Mouse (Mus musculus) lung, postnatal 0 days (tissue): ENCODE results near the gene Stat3. TPM values are rescaled to one million over a fixed set of nuclear protein-coding genes. Genes with fewer than 3 reads are reported as not detected.

Source experiments
- ATAC-seq: fragments of 200-750 bp; cut with Nextera tagmentation; 2 replicates; pipeline ENCODE4 v1.8.0; 2017; ENCODE audit warnings: moderate library complexity
- DNase-seq: peaks from one replicate; pipeline ENCODE4 v3.0.0-alpha.2; 2016; ENCODE audit warnings: low spot score
- H3K27ac ChIP-seq: fragments of 300-500 bp; sonication (generic); 2 replicates; pipeline ENCODE4 v1.5.1; 2014; ENCODE audit warnings: antibody characterized with exemption, mild to moderate bottlenecking, low read length, mixed read lengths
- H3K27me3 ChIP-seq: fragments of 300-500 bp; sonication (generic); replicated peaks from 2 replicates; pipeline ENCODE4 v1.6.1; 2014; ENCODE audit warnings: low read length, mixed read lengths; ENCODE audit not compliant: insufficient read depth
- H3K36me3 ChIP-seq: fragments of 300-500 bp; sonication (generic); 2 replicates; pipeline ENCODE4 v1.6.1; 2014; ENCODE audit warnings: low read length, mixed read lengths; ENCODE audit not compliant: insufficient read depth
- H3K4me1 ChIP-seq: fragments of 300-500 bp; sonication (generic); 2 replicates; pipeline ENCODE4 v1.6.1; 2014; ENCODE audit warnings: antibody characterized with exemption, low read depth, low read length, mixed read lengths; ENCODE audit not compliant: insufficient read depth
- H3K4me2 ChIP-seq: fragments of 300-500 bp; sonication (generic); replicated peaks from 2 replicates; pipeline ENCODE4 v1.6.1; 2014; ENCODE audit warnings: low read depth, mild to moderate bottlenecking, low read length, moderate library complexity, mixed read lengths
- H3K4me3 ChIP-seq: fragments of 300-500 bp; sonication (generic); 2 replicates; pipeline ENCODE4 v1.5.1; 2014; ENCODE audit warnings: low read depth, low read length
- H3K9ac ChIP-seq: fragments of 300-500 bp; sonication (generic); replicated peaks from 2 replicates; pipeline ENCODE4 v1.6.1; 2014; ENCODE audit warnings: low read depth, mild to moderate bottlenecking
- H3K9me3 ChIP-seq: fragments of 300-500 bp; sonication (generic); 2 replicates; pipeline ENCODE4 v1.6.1; 2016; ENCODE audit warnings: low read length, mixed read lengths
- CTCF ChIP-seq: IDR thresholded peaks from 2 replicates; pipeline ENCODE4 v1.5.1; 2016; ENCODE audit warnings: antibody characterized with exemption, mild to moderate bottlenecking
- EP300 ChIP-seq: IDR thresholded peaks from 2 replicates; pipeline ENCODE4 v1.6.1; 2016; ENCODE audit warnings: antibody characterized with exemption, mild to moderate bottlenecking, control low read depth
- WGBS: fragments of 180-500 bp; shearing (Covaris S2); extraction: QIAGEN DNeasy Blood & Tissue Kit; methylation state at CpG from one replicate; pipeline ENCODE4 v1.1.7; 2014; 5-methylcytosine and 5-hydroxymethylcytosine counted together
- polyA plus RNA-seq: library from polyadenylated mRNA; unstranded; fragments of >200 nt; fragmentation: Nextera tagmentation; extraction: Ambion mirVana; gene quantifications from 2 replicates; pipeline ENCODE4 v1.2.1, GENCODE M21; 2015

Gene Stat3
- polyA plus RNA-seq, 1 experiment from 2014 or later = 100 TPM

DNA sequence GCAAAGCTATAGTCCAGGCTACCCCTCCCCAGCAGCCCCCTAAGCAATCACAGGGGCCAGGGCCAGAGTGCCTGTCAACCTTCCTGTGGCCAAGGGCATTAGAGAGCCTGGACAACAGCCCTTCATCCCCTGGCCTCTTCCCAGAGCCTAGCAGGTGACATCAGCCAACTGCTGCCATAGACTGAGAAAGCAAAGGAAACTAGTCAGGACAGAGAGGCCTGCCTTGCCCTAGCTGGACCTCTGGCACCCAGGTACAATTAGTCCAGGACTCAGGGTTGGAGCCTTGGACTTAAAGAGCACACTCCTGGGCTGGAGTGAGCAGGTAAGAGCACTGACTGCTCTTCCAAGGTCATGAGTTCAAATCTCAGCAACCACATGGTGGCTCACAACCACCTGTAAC, 53.9 kb downstream of the Stat3 start:
- Histone ChIP-seq H3K9ac (no peak overlapping the region), H3K9me3 (no peaks in the 10 kb centered on the region), H3K27ac (no peak overlapping the region), H3K4me2 (no peak overlapping the region), H3K4me3 (no peak overlapping the region), H3K4me1 (no peaks in the 10 kb centered on the region), H3K36me3 (peaks cover 33% of the 10 kb centered on the region), H3K27me3 (no peaks in the 10 kb centered on the region)
- no peak for ATAC-seq
- no peak for DNase-seq
- no peak for TF ChIP-seq EP300
- TF ChIP-seq CTCF = no peak

GRCm38 (mm10) chr11:100883640-100884039, 55.7 kb downstream of the Stat3 start:
- H3K36me3 ChIP-seq = peaks cover 16% of the 10 kb centered on the region
- TF ChIP-seq CTCF (no peak), EP300 (no peak)
- DNase-seq (no peak), ATAC-seq (no peak)
- H3K4me1 ChIP-seq = no peaks in the 10 kb centered on the region
- H3K27ac ChIP-seq = no peak overlapping the region
- H3K27me3 ChIP-seq = no peaks in the 10 kb centered on the region
- WGBS = 93% methylated on average over 10 of the region's 10 CpGs
- no peak overlapping the region for H3K4me3 ChIP-seq
- no peak overlapping the region for H3K9ac ChIP-seq
- H3K4me2 ChIP-seq = no peak overlapping the region
- H3K9me3 ChIP-seq = no peaks in the 10 kb centered on the region

GRCm38 (mm10) chr11:100879321-100880078, 59.8 kb downstream of the Stat3 start:
- Histone ChIP-seq H3K4me3 (no peak overlapping the region), H3K4me1 (no peaks in the 10 kb centered on the region), H3K9ac (no peak overlapping the region), H3K4me2 (no peak overlapping the region), H3K27ac (no peak overlapping the region), H3K27me3 (no peaks in the 10 kb centered on the region), H3K36me3 (no peaks in the 10 kb centered on the region; the same call in 1 of the 2 replicates), H3K9me3 (no peaks in the 10 kb centered on the region)
- WGBS = 67% methylated on average over 15 of the region's 15 CpGs
- ATAC-seq = no peak
- no peak for DNase-seq
- TF ChIP-seq CTCF (no peak), EP300 (no peak)

GRCm38 (mm10) chr11:100875761-100876160, 63.6 kb downstream of the Stat3 start:
- no peaks in the 10 kb centered on the region for H3K27me3 ChIP-seq
- H3K4me2 ChIP-seq = no peak overlapping the region
- H3K9ac ChIP-seq = no peak overlapping the region
- no peak overlapping the region for H3K4me3 ChIP-seq
- no peak overlapping the region for H3K27ac ChIP-seq
- TF ChIP-seq EP300 = no peak
- TF ChIP-seq CTCF = no peak
- no peaks in the 10 kb centered on the region for H3K4me1 ChIP-seq
- H3K9me3 ChIP-seq = no peaks in the 10 kb centered on the region
- no peaks in the 10 kb centered on the region; the same call in 1 of the 2 replicates for H3K36me3 ChIP-seq
- no peak for ATAC-seq
- 75% methylated on average over 3 of the region's 3 CpGs for WGBS
- no peak for DNase-seq

- no peak for ATAC-seq
- WGBS = 60% methylated on average over 8 of the region's 8 CpGs
Measured at GRCm38 (mm10) chr11:100870968-100871350, 68.4 kb downstream of the Stat3 start.

DNA sequence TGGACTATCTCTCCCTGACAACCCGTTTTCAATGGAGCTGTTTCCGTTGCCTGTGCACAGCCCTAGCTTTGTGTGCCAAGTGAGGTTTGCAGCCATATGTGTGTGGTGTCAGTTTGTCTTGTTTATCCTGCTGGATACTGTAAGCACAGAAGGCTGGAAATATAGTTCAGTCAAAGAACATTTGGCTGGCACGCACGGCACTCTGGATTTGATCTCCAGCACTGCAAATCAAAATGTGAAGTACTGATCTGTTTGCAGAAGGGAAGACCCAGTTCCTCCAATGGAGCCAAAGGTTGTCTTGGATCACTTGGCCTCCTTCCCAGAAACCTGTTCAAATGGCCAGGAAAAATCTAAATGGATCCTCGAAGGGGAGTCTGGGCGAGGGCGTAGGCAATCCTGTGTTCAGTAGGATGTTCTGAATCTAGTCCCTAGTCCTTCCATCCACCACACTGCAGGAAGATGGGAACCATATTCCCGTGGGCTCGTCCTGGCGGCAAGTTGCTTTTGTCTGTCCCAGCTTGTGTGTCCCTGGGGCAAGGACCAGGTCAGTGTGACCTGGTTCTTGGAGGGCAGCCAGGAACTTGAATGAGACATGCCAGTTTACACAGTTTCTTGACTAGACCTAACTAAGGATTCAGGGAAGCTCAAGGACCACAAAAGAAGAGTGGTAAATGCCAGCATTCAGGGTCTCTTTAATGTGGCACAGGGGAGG, 68.9 kb downstream of the Stat3 start:
- Histone ChIP-seq H3K4me2 (no peak overlapping the region), H3K36me3 (no peaks in the 10 kb centered on the region), H3K4me1 (no peaks in the 10 kb centered on the region), H3K27me3 (no peaks in the 10 kb centered on the region), H3K27ac (no peak overlapping the region), H3K9ac (no peak overlapping the region), H3K9me3 (no peaks in the 10 kb centered on the region), H3K4me3 (no peak overlapping the region)
- TF ChIP-seq CTCF (no peak), EP300 (no peak)
- ATAC-seq = no peak
- no peak for DNase-seq
- WGBS = 54% methylated on average over 10 of the region's 10 CpGs

More at GRCm38 (mm10) chr11:100870968-100871350, 68.4 kb downstream of the Stat3 start:
- no peaks in the 10 kb centered on the region for H3K9me3 ChIP-seq
- TF ChIP-seq EP300 = no peak
- no peak for TF ChIP-seq CTCF
- no peak overlapping the region for H3K9ac ChIP-seq
- H3K27me3 ChIP-seq = no peaks in the 10 kb centered on the region
- H3K4me3 ChIP-seq = no peak overlapping the region
- no peak for DNase-seq
- no peak overlapping the region for H3K4me2 ChIP-seq
- H3K36me3 ChIP-seq = no peaks in the 10 kb centered on the region
- no peak overlapping the region for H3K27ac ChIP-seq
- no peaks in the 10 kb centered on the region for H3K4me1 ChIP-seq
